Mouse (Mus musculus): ENCODE measurements at regions not wholly inside any gene's neighbourhood (a gene's known extent, or its start where the extent isn't known, plus 50 kb on each side); places are given as distances from the start of the nearest gene placed in this dataset.

GRCm38 (mm10) chr10:19112459-19112858, 97.0 kb upstream of the Tnfaip3 start:
- H3K9ac ChIP-seq (ENCODE audit: low read length) = no peak overlapping the region
- no peak overlapping the region for H3K4me3 ChIP-seq (ENCODE audit: low read length)
- H3K4me1 ChIP-seq (replicated peaks; ENCODE audit: control insufficient read depth, insufficient read depth, low read length) = no peaks in the 10 kb centered on the region
- no peaks in the 10 kb centered on the region for H3K9me3 ChIP-seq (ENCODE audit: control insufficient read depth, low read length)
- H3K36me3 ChIP-seq (ENCODE audit: control insufficient read depth, insufficient read depth, low read length) = no peaks in the 10 kb centered on the region
- no peak for ATAC-seq (ENCODE audit: low read depth)
- 77% methylated on average over 2 of the region's 2 CpGs for WGBS
- no peak overlapping the region for H3K27ac ChIP-seq (ENCODE audit: low read length)
- no peak overlapping the region for H3K4me2 ChIP-seq (ENCODE audit: low read depth, low read length)
- no peaks in the 10 kb centered on the region for H3K27me3 ChIP-seq (ENCODE audit: control insufficient read depth, insufficient read depth, low read depth, low read length)

GRCm38 (mm10) chr10:19105231-19105681, 89.8 kb upstream of the Tnfaip3 start:
- no peak overlapping the region for H3K9ac ChIP-seq (ENCODE audit: low read length)
- H3K9me3 ChIP-seq (ENCODE audit: control insufficient read depth, low read length) = no peaks in the 10 kb centered on the region
- no peak overlapping the region for H3K4me3 ChIP-seq (ENCODE audit: low read length)
- 37% methylated on average over 6 of the region's 6 CpGs for WGBS
- ATAC-seq (ENCODE audit: low read depth) = no peak
- no peaks in the 10 kb centered on the region for H3K27me3 ChIP-seq (ENCODE audit: control insufficient read depth, insufficient read depth, low read depth, low read length)
- peaks cover 2% of the 10 kb centered on the region; the same call in 1 of the 2 replicates for H3K4me1 ChIP-seq (replicated peaks; ENCODE audit: control insufficient read depth, insufficient read depth, low read length)
- no peak overlapping the region for H3K4me2 ChIP-seq (ENCODE audit: low read depth, low read length)
- H3K36me3 ChIP-seq (ENCODE audit: control insufficient read depth, insufficient read depth, low read length) = no peaks in the 10 kb centered on the region
- H3K27ac ChIP-seq (ENCODE audit: low read length) = no peak overlapping the region

GRCm38 (mm10) chr10:19104671-19105203, 89.3 kb upstream of the Tnfaip3 start:
- Histone ChIP-seq H3K4me1 (replicated peaks; ENCODE audit: control insufficient read depth, insufficient read depth, low read length) (peaks cover 2% of the 10 kb centered on the region; the same call in 1 of the 2 replicates), H3K9me3 (ENCODE audit: control insufficient read depth, low read length) (no peaks in the 10 kb centered on the region), H3K27me3 (ENCODE audit: control insufficient read depth, insufficient read depth, low read depth, low read length) (no peaks in the 10 kb centered on the region), H3K27ac (ENCODE audit: low read length) (no peak overlapping the region), H3K4me2 (ENCODE audit: low read depth, low read length) (no peak overlapping the region), H3K9ac (ENCODE audit: low read length) (no peak overlapping the region), H3K4me3 (ENCODE audit: low read length) (no peak overlapping the region), H3K36me3 (ENCODE audit: control insufficient read depth, insufficient read depth, low read length) (no peaks in the 10 kb centered on the region)
- 76% methylated on average over 5 of the region's 5 CpGs for WGBS
- no peak for ATAC-seq (ENCODE audit: low read depth)

- WGBS = 65% methylated on average over 10 of the region's 10 CpGs
- no peak overlapping the region for H3K27ac ChIP-seq (ENCODE audit: low read length)
- H3K9me3 ChIP-seq (ENCODE audit: control insufficient read depth, low read length) = no peaks in the 10 kb centered on the region
- no peaks in the 10 kb centered on the region for H3K4me1 ChIP-seq (replicated peaks; ENCODE audit: control insufficient read depth, insufficient read depth, low read length)
- no peaks in the 10 kb centered on the region for H3K27me3 ChIP-seq (ENCODE audit: control insufficient read depth, insufficient read depth, low read depth, low read length)
- no peak overlapping the region for H3K4me3 ChIP-seq (ENCODE audit: low read length)
- peak; percentile 60 for ATAC-seq (ENCODE audit: low read depth)
- no peaks in the 10 kb centered on the region for H3K36me3 ChIP-seq (ENCODE audit: control insufficient read depth, insufficient read depth, low read length)
- H3K4me2 ChIP-seq (ENCODE audit: low read depth, low read length) = no peak overlapping the region
- no peak overlapping the region for H3K9ac ChIP-seq (ENCODE audit: low read length)
These were observed 84.2 kb upstream of the Tnfaip3 start for GRCm38 (mm10) chr10:19099369-19100285.

GRCm38 (mm10) chr10:19094297-19094696, 78.8 kb upstream of the Tnfaip3 start:
- 42% methylated on average over 8 of the region's 8 CpGs for WGBS
- H3K4me2 ChIP-seq (ENCODE audit: low read depth, low read length) = no peak overlapping the region
- H3K9ac ChIP-seq (ENCODE audit: low read length) = no peak overlapping the region
- no peak for ATAC-seq (ENCODE audit: low read depth)
- H3K4me3 ChIP-seq (ENCODE audit: low read length) = no peak overlapping the region
- H3K27me3 ChIP-seq (ENCODE audit: control insufficient read depth, insufficient read depth, low read depth, low read length) = no peaks in the 10 kb centered on the region
- no peaks in the 10 kb centered on the region for H3K36me3 ChIP-seq (ENCODE audit: control insufficient read depth, insufficient read depth, low read length)
- no peaks in the 10 kb centered on the region for H3K9me3 ChIP-seq (ENCODE audit: control insufficient read depth, low read length)
- H3K27ac ChIP-seq (ENCODE audit: low read length) = no peak overlapping the region
- no peaks in the 10 kb centered on the region for H3K4me1 ChIP-seq (replicated peaks; ENCODE audit: control insufficient read depth, insufficient read depth, low read length)

GRCm38 (mm10) chr10:19093689-19094088, 78.2 kb upstream of the Tnfaip3 start:
- no peak overlapping the region for H3K27ac ChIP-seq (ENCODE audit: low read length)
- no peaks in the 10 kb centered on the region for H3K27me3 ChIP-seq (ENCODE audit: control insufficient read depth, insufficient read depth, low read depth, low read length)
- no peaks in the 10 kb centered on the region for H3K9me3 ChIP-seq (ENCODE audit: control insufficient read depth, low read length)
- no peaks in the 10 kb centered on the region for H3K4me1 ChIP-seq (replicated peaks; ENCODE audit: control insufficient read depth, insufficient read depth, low read length)
- no peak for ATAC-seq (ENCODE audit: low read depth)
- no peak overlapping the region for H3K4me2 ChIP-seq (ENCODE audit: low read depth, low read length)
- no peak overlapping the region for H3K4me3 ChIP-seq (ENCODE audit: low read length)
- no peak overlapping the region for H3K9ac ChIP-seq (ENCODE audit: low read length)
- 59% methylated on average over 3 of the region's 3 CpGs for WGBS
- no peaks in the 10 kb centered on the region for H3K36me3 ChIP-seq (ENCODE audit: control insufficient read depth, insufficient read depth, low read length)

GRCm38 (mm10) chr10:19091949-19092348, 76.5 kb upstream of the Tnfaip3 start:
- no peak for ATAC-seq (ENCODE audit: low read depth)
- H3K9me3 ChIP-seq (ENCODE audit: control insufficient read depth, low read length) = no peaks in the 10 kb centered on the region
- no peaks in the 10 kb centered on the region for H3K36me3 ChIP-seq (ENCODE audit: control insufficient read depth, insufficient read depth, low read length)
- H3K27ac ChIP-seq (ENCODE audit: low read length) = no peak overlapping the region
- no peak overlapping the region for H3K4me3 ChIP-seq (ENCODE audit: low read length)
- H3K27me3 ChIP-seq (ENCODE audit: control insufficient read depth, insufficient read depth, low read depth, low read length) = no peaks in the 10 kb centered on the region
- WGBS = 75% methylated on average over 3 of the region's 3 CpGs
- no peak overlapping the region for H3K9ac ChIP-seq (ENCODE audit: low read length)
- H3K4me2 ChIP-seq (ENCODE audit: low read depth, low read length) = no peak overlapping the region
- H3K4me1 ChIP-seq (replicated peaks; ENCODE audit: control insufficient read depth, insufficient read depth, low read length) = no peaks in the 10 kb centered on the region

- Histone ChIP-seq H3K36me3 (ENCODE audit: control insufficient read depth, insufficient read depth, low read length) (no peaks in the 10 kb centered on the region), H3K4me2 (ENCODE audit: low read depth, low read length) (no peak overlapping the region), H3K9ac (ENCODE audit: low read length) (no peak overlapping the region), H3K27ac (ENCODE audit: low read length) (no peak overlapping the region), H3K9me3 (ENCODE audit: control insufficient read depth, low read length) (no peaks in the 10 kb centered on the region), H3K4me3 (ENCODE audit: low read length) (no peak overlapping the region), H3K27me3 (ENCODE audit: control insufficient read depth, insufficient read depth, low read depth, low read length) (no peaks in the 10 kb centered on the region), H3K4me1 (replicated peaks; ENCODE audit: control insufficient read depth, insufficient read depth, low read length) (no peaks in the 10 kb centered on the region)
- no peak for ATAC-seq (ENCODE audit: low read depth)
- 51% methylated on average over 3 of the region's 3 CpGs for WGBS
These were observed 75.7 kb upstream of the Tnfaip3 start for GRCm38 (mm10) chr10:19091110-19091509.

- ATAC-seq (ENCODE audit: low read depth) = no peak
- H3K9ac ChIP-seq (ENCODE audit: low read length) = no peak overlapping the region
- no peaks in the 10 kb centered on the region for H3K36me3 ChIP-seq (ENCODE audit: control insufficient read depth, insufficient read depth, low read length)
- H3K4me2 ChIP-seq (ENCODE audit: low read depth, low read length) = no peak overlapping the region
- H3K27me3 ChIP-seq (ENCODE audit: control insufficient read depth, insufficient read depth, low read depth, low read length) = no peaks in the 10 kb centered on the region
- H3K9me3 ChIP-seq (ENCODE audit: control insufficient read depth, low read length) = no peaks in the 10 kb centered on the region
- H3K4me3 ChIP-seq (ENCODE audit: low read length) = no peak overlapping the region
- no peaks in the 10 kb centered on the region for H3K4me1 ChIP-seq (replicated peaks; ENCODE audit: control insufficient read depth, insufficient read depth, low read length)
- H3K27ac ChIP-seq (ENCODE audit: low read length) = no peak overlapping the region
- 83% methylated on average over 1 of the region's 1 CpGs for WGBS
These were observed 71.5 kb upstream of the Tnfaip3 start for GRCm38 (mm10) chr10:19086995-19087394.
